Mouse (Mus musculus) monocyte, adult 59 days (primary cell): ENCODE results near the gene Csf2rb. TPM values are rescaled to one million over a fixed set of nuclear protein-coding genes. Genes with fewer than 3 reads are reported as not detected.

ENCODE experiments used
- total RNA-seq, 2 experiments: library from RNA; stranded (reverse); gene quantifications; one replicate each; pipeline ENCODE4 v1.2.4; 2023

The Csf2rb gene
- 100 to 1,000 TPM; 266 to 291 TPM for total RNA-seq

DNA sequence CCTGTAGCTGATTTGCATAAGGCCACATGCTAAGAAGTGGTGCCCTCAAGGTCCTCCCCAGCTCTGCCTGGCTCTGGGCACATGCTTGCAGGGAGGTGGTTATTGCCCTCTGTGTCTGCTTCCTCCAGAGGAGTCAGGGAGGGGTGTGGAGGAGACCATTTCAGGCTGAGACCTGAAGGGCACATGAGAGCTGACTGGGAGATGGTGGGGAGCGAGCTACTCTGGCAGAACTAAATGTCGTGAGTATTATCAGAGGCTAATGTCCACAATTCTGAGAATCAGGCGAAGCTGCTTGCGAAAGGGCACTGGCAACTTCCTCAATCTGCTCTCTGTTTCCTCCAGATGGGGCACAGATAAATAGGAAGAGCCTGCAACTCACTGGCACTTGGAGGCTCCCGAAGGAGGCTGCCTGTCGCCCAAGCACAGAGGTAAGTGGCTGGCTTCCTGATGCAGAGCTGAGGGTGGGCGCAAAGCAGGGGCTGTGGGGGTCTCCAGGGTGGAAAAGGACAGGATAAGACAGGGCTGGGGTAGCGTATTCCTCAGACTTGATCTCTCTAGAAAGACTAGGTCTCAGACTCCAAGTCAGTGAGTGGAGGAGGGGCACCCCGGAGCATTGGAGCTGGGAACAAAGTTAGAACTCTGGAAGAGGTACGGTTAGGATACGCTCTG lies at the start of gene Csf2rb:
Csf2rb (plus strand) TSS at position 82 of the 669 bp plus-strand sequence.

DNA sequence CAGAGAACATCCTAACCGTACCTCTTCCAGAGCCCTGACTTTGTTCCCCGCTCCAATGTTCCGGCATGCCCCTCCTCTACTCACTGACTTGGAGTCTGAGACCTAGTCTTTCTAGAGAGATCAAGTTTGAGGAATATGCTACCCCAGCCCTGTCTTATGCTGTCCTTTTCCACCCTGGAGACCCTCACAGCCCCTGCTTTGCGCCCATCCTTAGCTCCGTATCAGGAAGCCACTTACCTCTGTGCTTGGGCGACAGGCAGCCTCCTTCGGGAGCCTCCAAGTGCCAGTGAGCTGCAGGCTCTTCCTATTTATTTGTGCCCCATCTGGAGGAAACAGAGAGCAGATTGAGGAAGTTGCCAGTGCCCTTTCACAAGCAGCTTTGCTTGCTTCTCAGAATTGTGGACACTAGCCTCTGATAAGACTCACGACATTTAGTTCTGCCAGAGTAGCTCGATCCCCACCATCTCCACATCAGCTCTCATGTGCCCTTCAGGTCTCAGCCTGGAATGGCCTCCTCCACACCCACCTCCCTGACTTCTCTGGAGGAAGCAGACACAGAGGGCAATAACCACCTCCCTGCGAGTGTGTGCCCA lies 20.1 kb upstream of the Csf2rb start, which contains the start of gene Csf2rb2:
Csf2rb2 (minus strand) TSS at position 381 of the 593 bp plus-strand sequence.

DNA sequence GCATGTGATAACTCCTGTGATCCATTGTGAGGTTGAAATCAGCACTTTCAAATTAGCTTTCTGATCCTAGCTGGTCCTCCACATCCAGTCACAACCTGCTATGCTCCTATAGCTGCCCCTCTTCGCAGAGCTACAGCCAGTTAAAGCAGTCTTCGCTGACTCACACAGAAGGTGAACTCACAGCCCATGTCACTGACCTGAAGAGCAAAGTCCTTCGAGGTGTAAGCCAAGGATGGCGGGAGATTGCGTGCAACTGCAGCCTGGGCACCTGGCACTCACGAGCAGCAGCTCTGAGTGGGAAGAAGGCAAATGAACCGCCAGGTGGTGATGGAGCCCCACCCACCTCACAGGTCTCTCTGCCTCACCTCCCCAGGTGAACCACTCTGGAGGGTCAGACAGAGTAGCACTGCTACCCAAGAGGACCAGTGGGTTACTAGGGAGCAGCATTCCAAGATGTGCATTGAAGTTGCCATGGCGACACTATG lies 70.0 kb downstream of the Csf2rb start, which contains the start of gene Tex33:
Tex33 (minus strand) TSS at position 435 of the 485 bp plus-strand sequence.

Other genes starting within 250 kb of the Csf2rb start
- not detected for gene Cacng2, start 205.7 kb upstream of the Csf2rb start, total RNA-seq
- gene Ift27, start 151.6 kb upstream of the Csf2rb start, total RNA-seq = 1 to 10 TPM; 6.9 to 9.9 TPM
- not detected for gene Pvalb, start 119.4 kb upstream of the Csf2rb start, total RNA-seq
- 100 to 1,000 TPM; 357 to 397 TPM for gene Ncf4, start 81.0 kb upstream of the Csf2rb start, total RNA-seq
- gene Csf2rb2, start 20.0 kb upstream of the Csf2rb start, total RNA-seq = 10 to 100 TPM; 43.7 to 48.7 TPM
- not detected for gene Tex33, start 70.2 kb downstream of the Csf2rb start, total RNA-seq
- gene Tst, start 80.2 kb downstream of the Csf2rb start, total RNA-seq = under 1 TPM in 1 of 2 experiments, not detected in 1; 0.64 TPM
- gene Mpst, start 80.7 kb downstream of the Csf2rb start, total RNA-seq = 10 to 100 TPM; 12.9 to 14.7 TPM
- gene Kctd17, start 102.8 kb downstream of the Csf2rb start, total RNA-seq = 10 to 100 TPM; 29.3 to 29.5 TPM
- not detected for gene Tmprss6, start 142.9 kb downstream of the Csf2rb start, total RNA-seq
- 1 to 10 TPM in 1 of 2 experiments, under 1 TPM in 1; 0.89 to 1.8 TPM for gene Il2rb, start 169.5 kb downstream of the Csf2rb start, total RNA-seq
- gene C1qtnf6, start 205.7 kb downstream of the Csf2rb start, total RNA-seq = under 1 TPM in 1 of 2 experiments, not detected in 1; 0.50 TPM
- gene Sstr3, start 218.9 kb downstream of the Csf2rb start, total RNA-seq = not detected
- 100 to 1,000 TPM; 358 to 441 TPM for gene Rac2, start 247.0 kb downstream of the Csf2rb start, total RNA-seq